Mouse (Mus musculus) spleen, postnatal 36 days (tissue): ENCODE data around the gene Fyn.

ENCODE experiments used
- DNase-seq, 2 experiments: peaks; one replicate each; pipeline ENCODE4 v3.0.0; 2022; ENCODE audit warnings: low spot score in 2 of 2, mixed read lengths in 1 of 2

Gene Fyn

GRCm38 (mm10) chr10:39368572-39369135 lies at the start of gene Fyn:
Fyn (plus strand) TSS chr10:39368855.
- no peak for DNase-seq

GRCm38 (mm10) chr10:39320798-39321622 lies 47.6 kb upstream of the Fyn start:
- no peak for DNase-seq

GRCm38 (mm10) chr10:39321623-39321985 lies 47.1 kb upstream of the Fyn start:
- DNase-seq, result no peak

GRCm38 (mm10) chr10:39322143-39322542 lies 46.5 kb upstream of the Fyn start:
- no peak for DNase-seq

- no peak for DNase-seq
These were observed 44.4 kb upstream of the Fyn start for GRCm38 (mm10) chr10:39324291-39324690.

- no peak for DNase-seq
These were observed 40.0 kb upstream of the Fyn start for GRCm38 (mm10) chr10:39328661-39329060.

- DNase-seq, result no peak
These were observed 34.3 kb upstream of the Fyn start for GRCm38 (mm10) chr10:39334320-39334719.

- no peak for DNase-seq
These were observed 32.8 kb upstream of the Fyn start for GRCm38 (mm10) chr10:39335880-39336279.

GRCm38 (mm10) chr10:39339189-39339968 lies 29.3 kb upstream of the Fyn start:
- DNase-seq, result peak; percentile 23 to 31

GRCm38 (mm10) chr10:39339969-39340236 lies 28.8 kb upstream of the Fyn start:
- peak; percentile 55 to 57 for DNase-seq

GRCm38 (mm10) chr10:39343551-39343950 lies 25.1 kb upstream of the Fyn start:
- no peak for DNase-seq

- no peak for DNase-seq
These were observed 22.7 kb upstream of the Fyn start for GRCm38 (mm10) chr10:39345921-39346320.

GRCm38 (mm10) chr10:39349781-39350364 lies 18.8 kb upstream of the Fyn start:
- no peak for DNase-seq

- DNase-seq, result no peak
These were observed 4.5 kb upstream of the Fyn start for GRCm38 (mm10) chr10:39364196-39364595.

GRCm38 (mm10) chr10:39369502-39369931 lies 862 bp downstream of the Fyn start:
- DNase-seq, result peak; percentile 96

- peak; percentile 51 to 53 for DNase-seq
These were observed 1.5 kb downstream of the Fyn start for GRCm38 (mm10) chr10:39369977-39370785.

- no peak for DNase-seq
These were observed 2.1 kb downstream of the Fyn start for GRCm38 (mm10) chr10:39370786-39371221.

- DNase-seq, result peak; percentile 31 to 49
These were observed 2.8 kb downstream of the Fyn start for GRCm38 (mm10) chr10:39371467-39371866.

- no peak for DNase-seq
These were observed 3.3 kb downstream of the Fyn start for GRCm38 (mm10) chr10:39371991-39372390.

GRCm38 (mm10) chr10:39376676-39377075 lies 8.0 kb downstream of the Fyn start:
- DNase-seq, result no peak

- DNase-seq, result no peak
These were observed 8.6 kb downstream of the Fyn start for GRCm38 (mm10) chr10:39377219-39377618.
